Mouse (Mus musculus) forebrain, embryonic 12.5 days (tissue): Measurements from ENCODE around the gene Sf3b3. TPM values are rescaled to one million over a fixed set of nuclear protein-coding genes. Genes with fewer than 3 reads are reported as not detected.

Source experiments
- ATAC-seq: fragments of 200-750 bp; cut with Nextera tagmentation; 2 replicates; pipeline ENCODE4 v1.8.0; 2017; ENCODE audit warnings: moderate TSS enrichment; ENCODE audit not compliant: low FRiP score
- H3K27ac ChIP-seq: fragments of 300-500 bp; sonication (generic); 2 replicates; pipeline ENCODE4 v1.5.1; 2016; ENCODE audit warnings: mild to moderate bottlenecking
- H3K27me3 ChIP-seq: fragments of 300-500 bp; sonication (generic); 2 replicates; pipeline ENCODE4 v1.6.1; 2016; ENCODE audit warnings: mild to moderate bottlenecking
- H3K36me3 ChIP-seq: fragments of 300-500 bp; sonication (generic); replicated peaks from 2 replicates; pipeline ENCODE4 v1.6.1; 2016; ENCODE audit warnings: mild to moderate bottlenecking
- H3K4me1 ChIP-seq: fragments of 300-500 bp; sonication (generic); 2 replicates; pipeline ENCODE4 v1.6.1; 2016
- H3K4me2 ChIP-seq: fragments of 300-500 bp; sonication (generic); 2 replicates; pipeline ENCODE4 v1.6.1; 2016; ENCODE audit warnings: mild to moderate bottlenecking, moderate library complexity
- H3K4me3 ChIP-seq: fragments of 300-500 bp; sonication (generic); replicated peaks from 2 replicates; pipeline ENCODE4 v1.5.1; 2016; ENCODE audit warnings: mild to moderate bottlenecking
- H3K9ac ChIP-seq: fragments of 300-500 bp; sonication (generic); 2 replicates; pipeline ENCODE4 v1.6.1; 2016; ENCODE audit warnings: mild to moderate bottlenecking
- H3K9me3 ChIP-seq: fragments of 300-500 bp; sonication (generic); 2 replicates; pipeline ENCODE4 v1.6.1; 2016
- WGBS: fragments of 180-500 bp; shearing (Covaris S2); methylation state at CpG from one replicate; pipeline ENCODE4 v1.1.7; 2016; 5-methylcytosine and 5-hydroxymethylcytosine counted together
- polyA plus RNA-seq: library from polyadenylated mRNA; unstranded; fragments of >200 nt; fragmentation: Nextera tagmentation; extraction: Ambion mirVana; gene quantifications from 2 replicates; pipeline ENCODE4 v1.2.1, GENCODE M21; 2016

Gene Sf3b3
- polyA plus RNA-seq, 1 experiment from 2014 or later, result 187 TPM

DNA sequence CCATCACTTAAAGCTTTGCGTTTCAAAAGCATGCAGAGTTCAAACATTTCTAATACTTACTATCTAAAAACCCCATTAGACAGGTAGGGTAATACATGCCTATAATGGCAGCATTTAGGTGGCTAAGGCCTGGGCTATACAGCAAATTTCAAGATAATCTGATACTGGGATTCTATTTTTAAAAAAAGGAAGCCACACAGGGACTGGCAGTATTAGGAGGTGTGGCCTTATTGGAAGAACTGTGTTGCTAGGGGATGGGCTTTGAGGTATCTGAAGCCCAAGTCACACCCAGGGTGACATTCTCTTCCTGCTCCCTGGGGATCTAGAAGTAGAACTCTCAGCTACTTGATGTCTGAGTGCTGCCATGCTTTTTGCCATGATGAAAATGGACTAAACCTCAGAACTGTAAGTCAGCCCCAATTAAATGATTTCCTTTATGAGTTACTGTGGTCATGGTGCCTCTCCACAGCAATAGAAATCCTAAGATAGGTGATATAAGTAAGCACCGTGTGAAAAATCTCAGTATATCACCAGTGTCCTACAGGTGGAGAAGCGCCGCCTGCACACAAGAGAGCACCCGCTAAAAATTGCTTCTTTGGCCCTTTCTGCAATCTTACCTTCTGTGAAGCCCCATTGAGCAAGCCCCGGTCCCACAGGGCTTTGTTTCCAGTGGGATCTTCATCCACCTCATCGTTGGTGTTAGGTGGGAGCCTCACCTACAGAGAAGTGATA is 34.1 kb downstream of the Sf3b3 start:
- Histone ChIP-seq H3K4me1 (no peaks in the 10 kb centered on the region), H3K9me3 (no peaks in the 10 kb centered on the region), H3K27me3 (no peaks in the 10 kb centered on the region), H3K36me3 (peaks cover 89% of the 10 kb centered on the region), H3K4me2 (no peak overlapping the region), H3K4me3 (no peak overlapping the region), H3K27ac (no peak overlapping the region), H3K9ac (no peak overlapping the region)
- ATAC-seq, result no peak
- 97% methylated on average over 7 of the region's 7 CpGs for WGBS

GRCm38 (mm10) chr8:110811793-110812192 is 34.8 kb downstream of the Sf3b3 start:
- H3K9me3 ChIP-seq, result no peaks in the 10 kb centered on the region
- ATAC-seq, result no peak
- H3K4me1 ChIP-seq, result no peaks in the 10 kb centered on the region
- WGBS, result 96% methylated on average over 7 of the region's 7 CpGs
- no peak overlapping the region for H3K9ac ChIP-seq
- no peak overlapping the region for H3K4me2 ChIP-seq
- no peak overlapping the region for H3K27ac ChIP-seq
- peaks cover 82% of the 10 kb centered on the region for H3K36me3 ChIP-seq
- H3K27me3 ChIP-seq, result no peaks in the 10 kb centered on the region
- no peak overlapping the region for H3K4me3 ChIP-seq

DNA sequence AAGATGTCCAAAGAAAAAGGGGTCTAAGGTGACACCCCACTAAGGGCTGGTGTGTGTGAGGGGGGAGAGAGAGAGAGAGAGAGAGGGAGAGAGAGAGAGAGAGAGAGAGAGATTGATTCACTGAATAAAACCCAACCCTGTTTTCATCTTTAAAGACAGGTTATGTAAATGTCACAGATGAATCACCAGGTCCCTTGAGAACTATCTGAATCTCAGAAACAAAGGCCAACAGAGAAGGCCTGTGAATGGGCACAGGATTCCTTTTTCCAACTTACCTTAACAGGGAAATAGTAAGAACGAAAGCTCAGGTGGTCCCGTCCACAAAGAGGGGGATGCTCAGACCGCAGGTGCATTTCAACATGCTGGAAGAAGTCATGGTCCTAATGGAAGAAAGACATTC is 35.5 kb downstream of the Sf3b3 start:
- Histone ChIP-seq H3K4me1 (no peaks in the 10 kb centered on the region), H3K9ac (no peak overlapping the region), H3K27ac (no peak overlapping the region), H3K36me3 (peaks cover 75% of the 10 kb centered on the region), H3K4me3 (no peak overlapping the region), H3K9me3 (no peaks in the 10 kb centered on the region), H3K4me2 (no peak overlapping the region), H3K27me3 (no peaks in the 10 kb centered on the region)
- 100% methylated on average over 3 of the region's 3 CpGs for WGBS
- ATAC-seq, result no peak

DNA sequence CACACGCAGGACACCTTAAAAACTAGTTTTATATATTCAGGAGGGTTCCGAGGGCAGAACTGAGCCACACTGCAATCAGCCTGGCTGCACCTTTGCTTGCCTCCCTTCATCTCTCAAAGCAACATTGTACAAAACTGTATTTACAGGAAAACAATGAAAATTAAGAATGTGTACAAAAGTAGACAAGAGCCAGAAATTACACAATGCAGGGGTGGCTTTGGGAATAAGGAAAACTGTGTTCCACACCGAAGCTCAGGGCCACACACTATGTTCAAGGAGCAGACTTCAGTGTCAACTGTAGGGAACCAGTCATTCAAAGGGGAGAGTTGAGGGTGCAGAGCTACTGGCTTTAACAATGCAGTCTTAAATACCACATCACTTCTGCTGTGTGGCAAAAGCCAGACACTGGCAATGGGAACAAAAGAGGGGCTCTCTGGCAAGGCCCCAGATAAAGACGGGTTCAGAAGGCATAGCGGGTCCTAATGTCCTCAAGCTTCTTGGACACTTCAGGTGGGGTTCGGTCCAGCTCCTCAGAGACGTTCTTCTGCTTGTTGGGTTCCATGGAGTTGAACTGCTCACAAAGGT is 36.0 kb downstream of the Sf3b3 start:
- 90% methylated on average over 7 of the region's 7 CpGs for WGBS
- peaks cover 70% of the 10 kb centered on the region for H3K36me3 ChIP-seq
- no peaks in the 10 kb centered on the region for H3K4me1 ChIP-seq
- no peaks in the 10 kb centered on the region for H3K9me3 ChIP-seq
- H3K27me3 ChIP-seq, result no peaks in the 10 kb centered on the region
- H3K4me3 ChIP-seq, result no peak overlapping the region
- H3K4me2 ChIP-seq, result no peak overlapping the region
- H3K27ac ChIP-seq, result no peak overlapping the region
- H3K9ac ChIP-seq, result no peak overlapping the region
- no peak for ATAC-seq

DNA sequence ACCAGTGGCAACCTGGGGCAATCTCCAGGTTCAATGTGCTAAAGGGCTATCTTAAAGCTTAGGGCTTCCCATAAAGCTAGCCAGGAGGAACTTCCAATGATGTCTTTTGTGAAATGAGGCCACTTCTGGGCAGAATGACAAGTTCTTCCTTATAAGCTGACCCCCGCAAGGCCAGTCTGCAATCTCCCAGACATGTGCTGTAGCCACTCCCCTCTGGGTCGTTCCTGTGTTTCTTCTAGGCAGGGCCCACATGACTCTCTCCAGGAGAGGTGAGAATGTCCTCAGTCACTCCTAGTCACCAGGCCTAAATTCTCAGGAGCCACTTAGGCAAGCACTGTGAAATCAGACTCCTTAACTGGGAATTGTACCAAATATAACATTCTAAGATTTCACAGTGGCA is 36.8 kb downstream of the Sf3b3 start:
- peaks cover 62% of the 10 kb centered on the region for H3K36me3 ChIP-seq

DNA sequence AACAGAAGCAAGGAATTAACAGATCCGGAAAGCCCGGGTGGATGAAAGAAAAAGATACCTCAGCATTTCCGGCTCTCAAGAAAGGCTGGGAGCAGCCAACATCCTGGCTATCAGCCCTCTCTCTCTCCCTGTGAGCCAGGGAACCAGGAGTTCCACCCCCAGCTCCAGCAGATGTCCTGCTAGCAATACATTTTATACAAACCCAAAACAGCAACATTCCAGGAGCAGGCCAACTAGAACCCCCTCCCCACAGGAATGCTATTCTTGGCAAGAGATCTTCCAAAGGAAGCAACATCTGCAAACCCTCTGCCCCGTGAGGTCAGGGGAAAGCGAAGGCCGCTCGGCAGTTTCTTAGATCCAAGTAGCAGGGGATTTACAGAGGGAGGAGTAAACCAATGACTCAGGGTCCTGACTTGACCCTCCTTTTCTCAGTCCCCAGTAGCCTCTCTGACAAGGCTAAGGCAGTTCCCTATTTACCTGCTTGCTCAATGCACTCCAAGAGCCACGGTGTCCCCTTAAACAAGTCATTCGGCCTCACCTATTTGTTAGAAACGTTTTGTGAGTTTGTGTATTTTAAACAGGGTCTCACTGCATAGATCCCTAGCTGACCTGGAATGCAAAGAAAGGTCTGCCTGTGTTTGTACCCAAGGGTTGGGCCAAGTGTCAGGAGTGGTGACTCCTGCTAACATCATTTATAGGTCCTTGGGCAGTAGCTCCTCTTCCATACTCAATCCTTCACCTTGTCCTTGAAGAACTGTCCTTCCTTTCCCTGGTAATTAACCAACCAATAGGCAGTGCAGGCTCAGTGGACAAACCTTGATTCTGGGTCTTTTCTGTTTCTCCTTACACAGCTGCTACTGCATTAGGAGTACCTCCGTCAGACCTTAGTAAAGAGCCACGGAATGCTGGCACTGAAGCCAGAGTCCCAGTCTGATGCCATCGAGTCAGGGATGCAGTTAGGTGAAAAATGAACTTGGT is 37.8 kb downstream of the Sf3b3 start:
- H3K9me3 ChIP-seq, result no peaks in the 10 kb centered on the region
- 71% methylated on average over 13 of the region's 13 CpGs for WGBS
- no peak overlapping the region for H3K27ac ChIP-seq
- no peaks in the 10 kb centered on the region for H3K4me1 ChIP-seq
- H3K36me3 ChIP-seq, result peaks cover 52% of the 10 kb centered on the region
- ATAC-seq, result no peak
- H3K27me3 ChIP-seq, result no peaks in the 10 kb centered on the region
- H3K9ac ChIP-seq, result no peak overlapping the region
- no peak overlapping the region for H3K4me3 ChIP-seq
- H3K4me2 ChIP-seq, result no peak overlapping the region

More for the DNA sequence above, 36.8 kb downstream of the Sf3b3 start:
- H3K4me1 ChIP-seq, result no peaks in the 10 kb centered on the region
- WGBS, result 70% methylated on average over 2 of the region's 2 CpGs
- H3K27ac ChIP-seq, result no peak overlapping the region
- no peak for ATAC-seq
- H3K9ac ChIP-seq, result no peak overlapping the region
- no peaks in the 10 kb centered on the region for H3K27me3 ChIP-seq
- no peak overlapping the region for H3K4me2 ChIP-seq
- H3K9me3 ChIP-seq, result no peaks in the 10 kb centered on the region
- no peak overlapping the region for H3K4me3 ChIP-seq

DNA sequence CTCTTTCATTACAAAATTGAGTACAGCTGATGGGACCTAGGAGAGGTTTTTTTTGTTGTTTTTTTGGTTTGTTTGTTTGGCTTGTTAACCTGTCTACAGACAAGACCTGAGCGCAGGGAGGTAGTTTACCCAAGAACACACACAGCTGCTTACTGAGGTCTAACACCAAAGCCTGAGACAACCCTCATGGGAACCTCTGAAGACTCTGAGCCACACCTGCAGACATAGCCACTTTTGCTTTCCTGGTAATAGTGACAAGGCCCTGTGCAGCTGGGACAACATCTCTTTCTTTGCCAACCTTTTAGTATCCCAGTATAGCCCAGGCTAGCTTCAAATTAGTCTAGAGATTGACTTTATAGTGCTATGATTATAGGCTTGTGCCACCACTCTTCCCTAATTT is 40.4 kb downstream of the Sf3b3 start:
- Histone ChIP-seq H3K4me3 (no peak overlapping the region), H3K27me3 (no peaks in the 10 kb centered on the region), H3K4me1 (no peaks in the 10 kb centered on the region), H3K9me3 (no peaks in the 10 kb centered on the region), H3K9ac (no peak overlapping the region), H3K36me3 (peaks cover 25% of the 10 kb centered on the region), H3K27ac (no peak overlapping the region), H3K4me2 (no peak overlapping the region)
- 96% methylated on average over 1 of the region's 1 CpGs for WGBS
- no peak for ATAC-seq

- no peak for ATAC-seq
- H3K27ac ChIP-seq, result no peak within 1 kb of the TSS
- H3K27me3 ChIP-seq, result no peaks in the 10 kb centered on the region
- H3K9ac ChIP-seq, result no peak within 1 kb of the TSS
- H3K4me3 ChIP-seq, result no peak within 1 kb of the TSS
- H3K4me1 ChIP-seq, result no peaks in the 10 kb centered on the region
- no peak within 1 kb of the TSS for H3K4me2 ChIP-seq
- 51% methylated on average over 12 of the region's 12 CpGs for WGBS
- peaks cover 21% of the 10 kb centered on the region for H3K36me3 ChIP-seq
- no peaks in the 10 kb centered on the region for H3K9me3 ChIP-seq
These were observed 40.9 kb downstream of the Sf3b3 start, which contains the start of gene Il34 for GRCm38 (mm10) chr8:110805669-110806068. Gene Il34, minus strand, starts transcription at chr8:110805924.

DNA sequence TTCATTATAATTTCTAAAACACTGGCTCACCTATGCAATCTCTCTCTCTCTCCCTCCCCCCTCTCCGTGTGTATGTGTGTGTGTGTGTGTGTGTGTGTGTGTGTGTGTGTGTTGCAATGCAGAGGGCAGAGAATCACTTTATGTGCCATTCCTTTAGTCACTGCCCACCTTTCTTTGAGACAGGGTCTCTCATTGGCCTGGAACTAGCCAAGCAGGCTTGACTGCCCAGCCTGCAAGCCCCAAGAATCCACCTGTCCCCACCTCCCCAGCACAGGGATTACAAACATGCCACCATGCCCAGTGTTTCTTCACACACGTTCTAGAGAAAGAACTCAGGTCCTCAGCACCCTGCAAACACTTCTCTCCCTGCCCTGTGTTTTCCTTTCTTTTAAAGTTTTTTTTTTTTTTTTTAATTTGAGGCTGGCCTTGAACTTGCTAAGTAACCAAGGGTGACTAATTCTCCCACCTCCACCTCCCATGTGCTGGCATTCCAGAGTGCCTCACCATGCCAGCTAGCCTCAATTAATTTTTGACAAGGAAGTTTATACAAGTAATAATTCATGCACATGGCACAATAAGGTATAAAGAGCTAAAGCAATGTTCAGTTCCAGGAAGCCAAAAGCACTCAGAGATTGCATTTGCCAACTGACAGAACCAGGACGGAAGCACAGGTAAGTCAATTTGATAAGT is 41.6 kb downstream of the Sf3b3 start:
- WGBS, result 70% methylated on average over 2 of the region's 3 CpGs
- H3K4me3 ChIP-seq, result no peak overlapping the region
- H3K9me3 ChIP-seq, result no peaks in the 10 kb centered on the region
- H3K27ac ChIP-seq, result no peak overlapping the region
- no peak for ATAC-seq
- H3K27me3 ChIP-seq, result no peaks in the 10 kb centered on the region
- H3K36me3 ChIP-seq, result peaks cover 14% of the 10 kb centered on the region
- H3K4me2 ChIP-seq, result no peak overlapping the region
- no peak overlapping the region for H3K9ac ChIP-seq
- no peaks in the 10 kb centered on the region for H3K4me1 ChIP-seq

DNA sequence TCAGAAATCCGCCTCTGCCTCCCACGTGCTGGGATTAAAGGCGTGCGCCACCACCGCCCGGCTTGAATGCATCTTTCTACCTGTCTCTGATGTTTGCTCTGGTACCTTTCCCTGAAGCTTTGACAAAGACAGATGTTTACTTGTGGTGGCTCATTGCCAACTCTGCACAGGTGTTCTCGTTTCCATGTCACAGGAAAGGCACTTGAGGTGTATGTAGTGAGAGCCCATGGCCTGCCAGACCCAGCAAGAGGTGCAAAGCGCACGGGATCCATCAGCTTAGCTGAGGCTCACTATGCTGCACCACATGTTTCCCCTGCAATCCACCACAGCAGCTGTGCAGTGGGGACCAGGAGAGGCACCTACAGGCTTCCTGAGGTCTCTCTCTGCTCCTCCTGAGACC is 42.7 kb downstream of the Sf3b3 start:
- WGBS, result 93% methylated on average over 9 of the region's 9 CpGs
- Histone ChIP-seq H3K4me3 (no peak overlapping the region), H3K27me3 (no peaks in the 10 kb centered on the region), H3K4me2 (no peak overlapping the region), H3K27ac (no peak overlapping the region), H3K9ac (no peak overlapping the region), H3K9me3 (no peaks in the 10 kb centered on the region), H3K4me1 (no peaks in the 10 kb centered on the region), H3K36me3 (peaks cover 3% of the 10 kb centered on the region)
- no peak for ATAC-seq

- Histone ChIP-seq H3K36me3 (no peaks in the 10 kb centered on the region; the same call in 1 of the 2 replicates), H3K4me2 (no peak overlapping the region), H3K4me3 (no peak overlapping the region), H3K9me3 (no peaks in the 10 kb centered on the region), H3K27ac (no peak overlapping the region), H3K9ac (no peak overlapping the region), H3K27me3 (no peaks in the 10 kb centered on the region), H3K4me1 (no peaks in the 10 kb centered on the region)
- WGBS, result 84% methylated on average over 5 of the region's 5 CpGs
- ATAC-seq, result no peak
These were observed 43.6 kb downstream of the Sf3b3 start for GRCm38 (mm10) chr8:110802988-110803387.

GRCm38 (mm10) chr8:110797086-110797485 is 49.5 kb downstream of the Sf3b3 start:
- 97% methylated on average over 8 of the region's 8 CpGs for WGBS
- no peaks in the 10 kb centered on the region for H3K9me3 ChIP-seq
- no peaks in the 10 kb centered on the region for H3K4me1 ChIP-seq
- no peak overlapping the region for H3K4me2 ChIP-seq
- ATAC-seq, result no peak
- H3K36me3 ChIP-seq, result no peaks in the 10 kb centered on the region
- H3K27ac ChIP-seq, result no peak overlapping the region
- no peaks in the 10 kb centered on the region for H3K27me3 ChIP-seq
- no peak overlapping the region for H3K4me3 ChIP-seq
- H3K9ac ChIP-seq, result no peak overlapping the region
